Mouse (Mus musculus) gastrocnemius, postnatal 25 days (tissue): ENCODE data around the gene Ccdc6. TPM values are rescaled to one million over a fixed set of nuclear protein-coding genes. Genes with fewer than 3 reads are reported as not detected.

Source experiments
- DNase-seq: peaks from one replicate; pipeline ENCODE4 v3.0.0; 2022
- long read RNA-seq, 2 experiments: library from polyadenylated mRNA; stranded (forward); transcript quantifications; one replicate each; pipeline ENCODE4 v2.0.0; 2021
- total RNA-seq, 2 experiments: library from RNA; stranded (reverse); gene quantifications; 1 replicate in 1 of 2; 2 replicates in 1 of 2; pipeline ENCODE4 v1.2.3; 2021

Ccdc6 gene
- 100 to 1,000 TPM in 1 of 2 experiments, 10 to 100 TPM in 1; 98.9 to 100 TPM for total RNA-seq
- long read RNA-seq, experiment 1, partial matches to known transcripts, result 9 of 30 reads
- long read RNA-seq, experiment 1, other reads (novel, unspliced or antisense), result 20 of 30 reads
- long read RNA-seq, experiment 2, partial matches to known transcripts, result 18 of 37 reads
- long read RNA-seq, experiment 2, other reads (novel, unspliced or antisense), result 19 of 37 reads

DNA sequence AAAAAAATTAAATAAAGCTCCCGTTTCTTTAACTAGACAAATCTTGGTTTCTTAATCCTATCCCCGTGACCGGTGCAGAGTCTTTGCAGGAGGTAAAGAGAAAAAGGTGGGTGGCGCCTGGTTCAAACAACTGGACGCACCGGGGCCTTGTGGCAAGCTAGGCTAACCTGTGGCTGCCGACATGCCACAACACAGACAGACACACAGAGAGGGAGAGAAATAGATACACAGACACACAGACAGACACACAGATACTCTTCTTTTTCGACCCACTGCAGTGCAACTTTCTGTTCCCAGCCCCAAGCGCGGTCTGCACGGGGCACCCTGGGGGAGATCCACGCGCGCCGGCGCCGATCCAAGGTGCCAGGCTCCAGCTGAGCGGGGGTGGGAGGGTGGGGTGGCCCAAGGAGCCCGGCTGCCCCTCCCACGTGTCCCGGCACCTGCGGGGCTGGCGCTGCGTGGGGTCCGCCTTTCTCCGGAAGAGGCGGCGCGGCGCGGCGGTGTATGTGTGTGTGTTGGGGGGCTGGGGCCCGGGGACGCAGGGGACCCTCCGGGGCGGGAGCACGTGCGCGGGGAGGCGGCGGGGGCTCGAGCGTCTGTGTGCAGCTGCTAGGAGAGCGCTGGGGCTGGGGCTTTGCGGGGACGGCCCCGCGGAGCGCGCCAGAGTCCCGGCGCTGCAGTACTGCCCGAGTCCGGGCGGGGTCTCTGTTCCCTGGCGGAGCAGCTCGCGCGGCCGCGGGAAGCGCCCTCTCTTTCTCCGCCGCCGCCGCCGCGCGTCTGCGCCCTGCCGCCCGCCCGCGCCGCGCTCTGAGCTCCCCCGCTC, at the start of gene Ccdc6:
Gene Ccdc6 (plus strand): TSS at position 756 of the 823 bp plus-strand sequence.
- DNase-seq, result peak; percentile 87

DNA sequence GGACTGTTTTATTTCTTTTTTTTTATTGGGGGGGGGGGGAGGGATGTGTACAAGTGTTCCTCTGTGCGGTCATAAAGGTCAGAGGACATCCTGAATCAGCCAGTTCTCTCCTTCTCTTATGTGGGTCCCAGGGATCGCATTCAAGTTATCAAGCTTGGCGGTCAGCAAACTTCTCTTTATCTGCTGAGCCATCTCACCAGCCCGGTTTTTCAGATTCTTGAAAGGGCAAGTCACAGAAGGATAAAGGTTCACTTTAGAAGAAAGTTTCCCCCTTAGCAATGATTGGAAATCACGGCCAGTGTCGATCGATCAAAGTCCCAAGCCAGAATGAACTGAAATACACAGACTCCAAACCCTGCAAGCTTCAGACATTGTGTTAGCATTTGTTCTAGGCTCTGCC, 47.1 kb upstream of the Ccdc6 start:
- no peak for DNase-seq

DNA sequence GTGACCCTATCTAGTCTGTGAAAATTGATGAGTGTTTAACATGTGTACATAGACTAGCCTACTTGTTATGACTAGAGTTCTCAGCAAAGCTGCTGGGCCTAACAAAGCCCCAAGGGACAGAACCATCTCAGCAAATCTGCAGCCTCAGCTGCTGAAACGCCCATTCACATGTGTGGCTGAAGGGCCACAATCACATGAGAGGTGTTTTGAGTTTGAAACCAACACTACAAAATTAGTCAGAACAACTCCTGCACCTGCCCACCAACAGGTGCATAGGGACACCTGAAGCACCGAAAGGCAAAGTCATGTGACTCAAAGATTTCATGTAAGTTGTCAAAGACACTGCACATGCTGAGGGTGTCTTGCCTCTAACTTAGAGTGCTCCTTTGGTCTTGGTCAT, 41.6 kb upstream of the Ccdc6 start:
- DNase-seq, result no peak

DNA sequence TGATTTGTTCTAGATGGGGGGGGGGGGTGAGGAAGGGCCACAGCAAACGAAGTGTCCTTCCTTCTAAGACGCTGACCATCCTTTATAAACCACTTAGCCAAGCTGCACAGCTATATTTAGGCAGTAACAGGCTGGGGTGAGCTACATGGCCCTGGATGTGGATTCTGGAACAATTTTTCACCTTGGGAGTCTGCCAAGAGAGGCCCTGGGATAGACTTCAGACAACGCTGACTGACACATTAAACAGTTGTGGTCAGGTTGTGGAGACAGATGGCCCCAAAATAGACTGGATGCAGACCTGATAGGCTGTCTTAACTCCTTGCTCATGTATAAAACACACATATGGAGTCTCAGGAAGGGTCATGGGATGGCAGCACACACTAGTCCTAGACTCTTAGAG, 39.9 kb upstream of the Ccdc6 start:
- DNase-seq, result peak; percentile 75

DNA sequence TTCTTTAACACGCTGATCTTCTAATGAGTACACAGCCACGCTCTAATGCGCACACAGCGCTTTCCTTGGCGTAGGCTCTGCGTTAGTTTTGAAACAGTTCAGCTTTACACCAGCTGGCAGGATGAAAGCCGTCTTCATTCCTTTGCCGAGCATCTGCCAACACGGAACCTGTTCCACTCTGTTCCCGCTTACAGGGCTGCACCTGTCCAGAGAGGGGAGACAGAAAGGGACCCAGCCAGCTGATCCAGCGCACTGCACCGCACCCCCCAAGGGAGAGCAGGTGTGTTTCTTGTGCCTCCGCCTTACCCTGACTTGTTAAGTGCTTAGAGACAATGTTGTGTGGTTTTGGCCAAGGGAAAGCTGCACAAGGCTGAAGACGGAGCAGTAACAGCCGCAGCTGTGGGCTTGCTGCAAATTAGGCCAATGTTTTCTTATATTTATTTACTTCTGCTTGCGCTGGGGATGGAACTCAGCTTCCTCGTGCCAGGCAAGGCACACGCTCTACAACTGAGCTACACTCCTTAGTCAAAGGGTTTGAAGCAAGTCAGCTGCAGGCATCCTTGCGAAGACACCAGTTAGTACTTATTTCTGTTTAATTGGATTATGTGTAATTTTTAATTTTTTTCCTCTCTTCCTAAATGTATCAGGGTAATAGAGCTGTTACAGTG, 36.8 kb upstream of the Ccdc6 start:
- peak; percentile 81 for DNase-seq

DNA sequence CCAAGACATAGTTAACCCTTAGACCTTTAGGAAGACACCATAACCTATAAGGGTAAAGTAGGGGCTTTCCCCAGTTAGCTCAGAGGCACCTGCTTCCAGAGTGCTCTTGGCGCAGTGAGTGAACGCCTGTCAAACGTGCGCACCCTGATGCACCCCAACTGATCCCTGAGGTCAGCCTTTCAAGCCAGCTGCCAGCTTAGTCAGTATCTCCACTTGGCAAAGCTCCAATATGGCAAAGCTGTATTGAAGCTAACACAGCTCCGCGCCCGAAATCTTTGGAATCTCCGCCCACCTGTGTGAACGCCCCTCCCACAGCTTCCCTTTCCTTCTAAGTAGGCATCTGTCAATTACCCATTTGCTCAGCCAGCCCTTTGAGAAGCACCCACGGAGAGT, 36.2 kb upstream of the Ccdc6 start:
- peak; percentile 19 for DNase-seq

DNA sequence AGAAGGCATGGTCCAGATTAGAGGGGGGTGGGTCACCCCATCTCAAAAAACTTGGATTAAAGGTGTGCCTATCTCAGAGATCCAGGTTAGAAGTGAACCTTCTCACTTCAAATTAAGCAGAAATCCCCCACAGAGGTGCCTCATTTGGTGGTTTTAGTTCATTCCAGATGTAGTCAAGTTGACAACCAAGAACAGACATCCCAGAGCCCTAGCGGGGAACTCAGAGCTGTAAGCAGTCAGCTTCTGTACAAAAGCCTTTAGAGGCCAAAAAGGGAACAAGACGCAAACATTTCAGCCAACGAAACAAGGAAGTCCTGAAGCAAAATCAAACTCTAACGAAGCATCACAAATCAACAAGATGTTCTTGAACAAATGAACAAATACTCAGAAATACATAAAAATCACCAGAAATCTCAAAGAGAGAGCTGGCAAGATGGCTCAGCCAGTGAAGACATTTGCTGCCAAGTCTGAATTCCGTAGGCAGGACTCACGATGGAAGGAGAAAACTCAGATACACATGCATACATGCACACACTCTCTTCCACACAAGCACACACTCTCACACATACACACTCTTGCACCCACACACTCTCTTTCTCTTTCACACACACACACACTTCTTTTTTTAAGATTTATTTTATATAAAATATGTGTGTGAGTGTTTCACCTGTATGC, 32.9 kb upstream of the Ccdc6 start:
- DNase-seq, result no peak

DNA sequence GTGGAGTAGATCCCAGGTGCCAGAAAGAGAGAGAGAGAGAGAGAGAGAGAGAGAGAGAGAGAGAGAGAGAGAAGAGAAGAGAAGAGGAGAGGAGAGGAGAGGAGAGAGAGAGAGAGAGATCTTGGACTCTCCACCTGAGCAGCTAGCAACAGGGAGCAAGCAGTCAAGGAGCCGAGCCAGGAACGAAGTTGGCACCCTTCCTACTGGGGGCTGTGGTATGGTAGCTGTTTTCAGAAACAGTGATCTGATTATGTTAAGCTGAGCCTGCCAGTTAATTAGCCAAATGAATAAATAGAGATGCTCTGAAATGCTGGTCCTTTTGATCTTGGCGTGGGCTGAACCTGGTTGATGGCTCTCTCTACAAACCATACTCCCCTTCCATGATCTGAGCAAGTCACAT, 31.7 kb upstream of the Ccdc6 start:
- DNase-seq, result no peak

DNA sequence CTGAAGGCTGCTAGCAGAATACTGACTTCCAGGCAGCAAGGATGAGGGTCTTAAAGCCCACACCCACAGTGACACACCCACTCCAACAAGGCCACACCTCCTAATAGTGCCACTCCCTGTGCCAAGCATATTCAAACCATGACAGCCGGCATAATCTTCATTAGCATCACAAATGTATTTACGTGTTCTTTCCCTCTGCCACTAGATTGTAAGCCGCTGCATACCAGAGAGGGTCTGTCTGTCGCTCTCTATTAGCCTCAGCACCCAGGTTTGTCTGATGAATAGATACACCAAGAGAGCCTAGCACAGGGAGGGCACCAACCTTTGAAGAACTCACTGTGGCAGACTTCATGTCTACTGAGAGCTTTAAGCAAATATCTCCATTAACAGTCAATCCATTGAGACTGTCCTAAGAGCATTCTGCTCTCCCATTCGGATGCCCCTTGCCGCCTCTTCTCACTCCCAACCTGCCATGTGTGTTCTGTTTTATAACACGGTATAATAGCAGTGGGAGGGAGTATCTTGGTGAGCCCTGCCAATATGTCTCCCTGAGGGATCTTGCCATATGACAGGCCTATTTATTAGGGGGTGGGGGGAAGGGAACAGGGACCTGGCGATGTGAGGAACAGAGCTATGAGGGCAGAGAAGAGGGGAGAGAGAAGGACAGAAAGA, 30.3 kb upstream of the Ccdc6 start:
- no peak for DNase-seq

DNA sequence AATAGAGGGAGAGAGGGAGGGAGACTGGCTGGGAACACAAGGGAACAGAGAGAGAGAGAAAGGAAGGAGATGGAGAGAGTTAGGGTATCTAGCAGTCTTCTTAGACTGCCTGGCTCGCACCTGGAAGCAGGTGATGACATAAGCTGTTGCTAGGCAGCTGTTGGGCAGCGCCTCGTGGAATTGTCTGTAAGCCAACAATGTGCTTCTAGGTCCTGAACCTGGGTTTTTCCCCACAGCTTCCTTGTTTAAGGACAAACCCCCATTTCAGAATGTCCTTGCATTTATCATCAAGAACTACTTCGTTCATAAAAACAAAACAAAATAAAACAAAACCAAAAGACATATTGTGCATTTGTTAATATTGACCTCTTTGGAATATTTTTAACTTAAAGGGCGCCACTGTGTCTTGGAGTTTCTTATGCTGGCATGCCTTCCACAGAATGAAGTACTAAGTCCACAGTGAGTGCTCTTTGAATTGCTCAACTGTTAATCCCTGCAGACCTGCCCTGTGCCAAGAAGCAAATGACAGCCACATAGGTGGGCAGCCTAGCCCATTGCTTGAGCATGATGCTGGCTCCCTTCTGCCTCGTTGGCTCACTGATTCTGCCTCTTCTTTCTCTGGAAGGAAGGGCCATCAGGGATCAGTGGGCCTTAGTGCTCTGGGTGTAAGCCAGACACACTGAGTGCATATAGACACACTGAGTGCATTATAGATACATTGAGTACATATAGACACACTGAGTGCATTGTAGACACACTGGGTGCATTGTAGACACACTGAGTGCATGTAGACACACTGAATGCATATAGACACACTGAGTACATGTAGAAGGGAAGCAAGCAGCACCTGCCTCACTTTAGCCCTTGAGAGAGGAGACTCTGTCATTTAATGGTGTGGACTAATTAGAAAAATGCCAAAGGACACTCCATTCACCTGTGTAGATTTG, 29.5 kb upstream of the Ccdc6 start:
- no peak for DNase-seq

DNA sequence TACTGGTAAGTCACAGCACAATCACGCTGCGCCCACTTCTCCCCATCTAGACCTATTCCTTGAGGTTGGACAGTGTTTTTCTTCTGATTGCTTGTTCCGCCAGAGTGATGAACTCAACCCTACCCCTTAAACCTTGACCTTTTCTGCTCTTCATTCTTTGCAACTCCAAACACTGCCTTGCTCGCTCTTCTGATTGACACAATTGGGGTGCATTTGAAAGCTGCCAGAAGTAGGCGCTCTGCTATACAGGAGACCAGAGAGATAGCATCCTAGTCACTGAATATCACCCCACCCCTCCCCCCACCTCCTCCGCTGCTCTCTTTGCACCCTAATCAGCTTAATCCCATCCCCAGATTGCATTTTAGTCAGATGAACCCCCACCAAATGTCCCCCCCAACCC, 27.6 kb upstream of the Ccdc6 start:
- no peak for DNase-seq

DNA sequence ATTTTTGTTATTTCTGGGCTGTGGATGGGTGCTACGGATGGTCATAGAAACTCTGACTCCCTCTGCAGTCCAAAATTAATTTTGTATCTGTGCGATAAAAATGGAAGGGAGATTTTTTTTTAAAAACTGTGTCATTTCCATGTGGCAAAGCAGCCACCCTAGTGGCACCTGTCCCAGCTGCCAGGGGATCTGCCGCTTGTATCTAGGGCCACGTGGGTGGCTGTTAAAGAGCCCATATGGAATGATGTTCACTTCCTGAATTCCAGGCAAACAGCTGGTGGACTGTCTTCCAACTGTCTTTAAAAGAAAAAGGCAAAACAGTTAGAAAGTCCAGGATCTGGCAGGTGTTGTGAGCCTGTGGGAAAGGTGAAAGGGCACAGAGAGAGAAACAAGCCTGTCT, 25.6 kb upstream of the Ccdc6 start:
- no peak for DNase-seq

DNA sequence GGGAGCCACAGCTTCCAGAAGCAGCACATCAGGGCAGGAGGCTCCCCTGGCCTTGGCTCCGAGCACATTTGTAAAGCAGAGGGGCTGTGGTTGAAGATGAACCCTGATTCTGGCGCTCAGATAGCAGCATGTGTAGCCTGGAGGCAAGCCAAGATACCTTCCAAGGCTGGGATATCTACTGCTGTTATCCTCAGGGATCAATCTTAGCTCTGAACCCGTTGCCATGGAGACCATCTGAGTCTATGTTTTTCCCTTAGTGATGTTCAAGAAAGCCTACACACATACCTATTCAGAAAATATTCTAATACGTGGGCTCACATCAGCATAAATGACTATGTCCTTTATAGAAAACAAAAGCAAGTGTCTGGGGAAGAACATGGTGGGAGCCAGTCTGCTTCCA, 19.5 kb upstream of the Ccdc6 start:
- no peak for DNase-seq

DNA sequence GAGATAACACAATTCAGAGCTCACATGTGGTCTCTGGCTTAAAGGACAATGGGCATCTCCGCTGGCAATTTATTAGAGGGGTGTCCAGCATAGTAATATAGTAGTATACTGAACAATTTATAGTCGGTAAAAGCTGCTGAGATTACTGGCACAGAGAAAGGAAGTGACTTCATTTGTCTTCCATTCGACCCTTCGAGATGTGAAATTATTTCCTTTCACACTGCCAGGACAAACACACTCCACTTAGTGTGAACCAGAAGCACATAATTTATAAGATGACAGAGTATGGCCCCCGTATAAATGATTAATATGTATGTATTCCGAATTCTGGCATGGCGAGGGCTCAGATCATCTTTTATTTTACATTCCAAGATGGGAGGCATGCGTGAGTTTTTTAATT, 16.0 kb upstream of the Ccdc6 start:
- DNase-seq, result no peak

DNA sequence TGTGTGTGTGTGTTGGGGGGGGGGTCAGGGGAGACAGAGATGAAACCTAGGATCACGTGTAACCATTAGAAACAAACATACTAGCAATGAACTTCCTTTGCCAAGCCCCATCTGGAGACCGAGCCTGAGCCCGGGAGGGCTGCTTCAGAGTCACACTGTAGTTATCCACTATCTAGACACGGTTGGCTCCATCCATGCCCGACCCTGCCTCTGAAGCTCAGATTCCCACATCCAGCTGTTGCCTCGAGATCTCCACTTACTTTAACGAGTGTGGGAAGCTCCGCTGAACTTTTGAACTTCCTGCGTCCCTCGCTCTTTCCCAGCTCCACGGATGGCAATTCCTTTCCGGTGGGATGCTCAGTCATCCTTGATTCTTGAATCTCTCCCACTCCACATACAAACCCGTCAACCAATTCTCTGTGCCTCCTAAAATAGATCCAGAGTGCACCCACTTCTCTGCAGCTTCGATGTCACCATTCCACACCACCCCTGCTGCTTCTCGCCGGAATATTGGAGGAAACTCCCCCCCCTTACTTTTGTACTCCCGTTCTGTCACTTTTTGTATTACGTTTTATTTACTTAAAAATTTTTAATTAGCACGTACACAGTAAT, 15.3 kb upstream of the Ccdc6 start:
- no peak for DNase-seq

DNA sequence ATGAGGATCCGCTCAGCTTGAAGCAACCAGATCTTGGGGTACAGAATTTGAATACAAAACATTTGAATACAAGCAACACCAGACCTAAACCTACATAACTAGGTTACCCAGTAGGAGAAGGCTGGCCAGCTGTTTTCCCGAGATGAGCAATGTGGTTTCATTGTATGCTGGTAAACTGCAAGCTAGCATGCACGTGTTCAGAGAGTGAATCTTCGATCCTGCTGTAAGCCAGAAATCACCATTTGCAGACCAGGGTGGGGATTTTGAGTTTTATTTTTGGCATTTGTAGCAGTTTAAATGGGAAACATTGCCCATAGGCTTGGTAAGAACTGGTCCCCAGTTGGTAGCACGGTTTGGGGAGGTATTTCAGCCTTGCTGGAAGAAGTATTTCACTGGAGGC, 13.7 kb upstream of the Ccdc6 start:
- DNase-seq, result no peak

DNA sequence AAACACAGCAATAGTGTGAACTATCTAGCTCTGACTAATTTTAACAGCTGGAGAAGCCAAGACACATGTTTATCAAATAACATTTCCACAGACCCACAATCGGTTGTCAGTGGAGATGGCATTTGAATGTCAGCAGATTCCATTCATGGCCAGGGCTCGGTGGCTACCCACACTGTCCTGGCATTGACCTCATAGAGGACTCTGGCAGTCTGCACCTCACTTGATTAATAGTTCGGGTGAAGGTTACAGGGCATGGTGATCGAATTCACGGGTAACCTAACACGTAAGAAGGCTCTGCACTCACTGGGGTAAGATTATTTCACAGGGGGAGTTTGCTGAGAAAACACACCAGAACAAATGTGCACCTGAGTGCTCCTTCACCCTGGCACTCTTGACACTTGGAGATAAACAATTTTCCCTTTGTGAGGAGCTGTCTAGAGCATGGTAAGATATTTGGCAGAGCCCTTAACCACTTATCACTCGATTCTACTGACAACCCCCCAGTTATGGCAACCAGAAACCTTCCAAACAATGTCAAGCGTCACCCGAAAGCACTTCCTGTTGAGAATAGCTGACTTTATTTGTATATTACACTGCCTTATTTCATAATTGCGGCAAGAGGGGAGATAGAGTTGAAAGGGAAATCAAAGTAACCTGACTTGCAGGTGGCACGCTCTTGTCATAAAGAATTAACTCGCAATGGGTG, 11.5 kb upstream of the Ccdc6 start:
- DNase-seq, result peak; percentile 52

DNA sequence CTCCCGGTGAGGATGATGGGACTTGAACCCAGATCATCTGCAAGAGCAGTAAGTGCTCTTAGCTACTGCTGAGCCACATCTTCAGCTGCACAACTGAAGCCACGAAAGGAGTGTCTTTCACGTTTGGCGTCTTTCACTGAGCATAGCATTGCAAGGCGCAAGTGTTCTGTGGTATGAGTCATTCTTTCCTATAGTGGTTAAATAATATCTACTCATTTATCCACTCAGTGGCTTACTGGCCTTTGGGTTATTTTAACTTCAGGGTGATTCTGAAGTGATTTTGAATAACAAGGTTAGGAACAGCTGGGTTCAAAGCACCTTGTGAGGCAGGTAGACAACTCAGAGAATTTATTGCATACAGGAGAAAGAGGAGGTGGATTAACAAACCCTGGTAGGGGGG, 8.1 kb upstream of the Ccdc6 start:
- DNase-seq, result no peak

DNA sequence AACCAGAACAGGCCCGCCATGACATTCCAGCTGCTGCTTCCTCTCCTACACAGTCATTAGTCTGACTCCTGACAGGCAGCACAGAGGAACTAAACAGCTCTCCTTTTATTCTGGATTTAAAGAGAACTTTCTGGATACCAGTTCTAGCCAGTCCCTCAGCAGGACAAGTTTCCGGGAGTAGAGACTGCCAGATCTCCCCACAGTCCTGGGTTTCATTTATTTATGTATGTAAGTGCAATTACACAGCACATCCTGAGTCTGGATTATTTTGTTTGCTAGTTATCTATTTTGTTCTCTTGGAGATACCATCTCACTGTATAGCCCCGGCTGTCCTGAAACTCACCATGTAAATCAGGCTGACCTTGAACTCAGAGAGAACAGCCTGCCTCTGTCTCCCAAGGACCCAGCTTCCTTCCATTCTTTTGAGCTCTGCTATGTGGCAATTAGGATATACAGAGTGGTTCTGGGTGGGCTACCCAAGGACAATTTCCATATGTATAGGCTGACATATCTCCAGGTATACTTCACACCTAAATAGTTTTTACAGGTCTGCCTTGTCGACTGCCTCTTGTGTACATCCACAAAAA, 5.0 kb upstream of the Ccdc6 start:
- DNase-seq, result no peak

DNA sequence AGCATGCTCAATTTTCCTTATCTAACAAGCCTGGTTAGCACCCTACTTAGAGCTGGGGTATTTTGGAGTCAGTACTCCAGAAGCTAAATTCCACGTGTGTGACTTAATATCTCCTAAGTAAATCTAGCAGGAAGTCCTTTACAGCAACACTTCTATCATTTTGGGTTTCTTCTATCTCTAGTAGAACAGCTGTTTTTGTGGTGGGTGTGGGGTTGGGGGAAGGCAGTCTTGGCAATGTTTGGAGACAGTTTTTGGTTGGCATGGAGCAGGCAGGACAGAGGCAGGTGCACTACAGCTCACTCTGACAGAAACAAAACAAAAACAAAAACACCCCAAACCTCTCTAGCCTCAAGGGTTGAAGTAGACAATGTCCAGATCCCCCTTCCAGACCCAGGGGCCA, 3.1 kb upstream of the Ccdc6 start:
- DNase-seq, result no peak
